Mouse (Mus musculus): ENCODE measurements around the gene Kcns1. TPM values are rescaled to one million over a fixed set of nuclear protein-coding genes. Genes with fewer than 3 reads are reported as not detected.
"Not testable (repeated sequence)": the region's sequence is repeated elsewhere in the genome, so short reads cannot be mapped to it uniquely, and the experiment has no call there.

Gene Kcns1
- total RNA-seq (2015) (not detected in 2 replicates), total RNA-seq (2017) (not detected in 2 replicates)

- ATAC-seq (ENCODE audit: poor library complexity, severe bottlenecking): no peak
Observed at GRCm38 (mm10) chr2:164170902-164171301, at the start of gene Kcns1. Kcns1 (minus strand) TSS chr2:164171113.

- ATAC-seq (ENCODE audit: poor library complexity, severe bottlenecking): no peak
Observed at GRCm38 (mm10) chr2:164219295-164219694, 48.4 kb upstream of the Kcns1 start.

- no peak for ATAC-seq (ENCODE audit: poor library complexity, severe bottlenecking)
Observed at GRCm38 (mm10) chr2:164212711-164213110, 41.8 kb upstream of the Kcns1 start.

GRCm38 (mm10) chr2:164210892-164211291, 40.0 kb upstream of the Kcns1 start:
- ATAC-seq (ENCODE audit: poor library complexity, severe bottlenecking): no peak

- no peak for ATAC-seq (ENCODE audit: poor library complexity, severe bottlenecking)
Observed at GRCm38 (mm10) chr2:164206676-164207075, 35.8 kb upstream of the Kcns1 start.

GRCm38 (mm10) chr2:164206011-164206410, 35.1 kb upstream of the Kcns1 start:
- ATAC-seq (ENCODE audit: poor library complexity, severe bottlenecking): not testable (repeated sequence)

- no peak for ATAC-seq (ENCODE audit: poor library complexity, severe bottlenecking)
Observed at GRCm38 (mm10) chr2:164199626-164200327, 28.9 kb upstream of the Kcns1 start, which contains the start of gene Wfdc15a. Wfdc15a (minus strand) TSS chr2:164200130.

GRCm38 (mm10) chr2:164196700-164196990, 25.7 kb upstream of the Kcns1 start:
- no peak for ATAC-seq (ENCODE audit: poor library complexity, severe bottlenecking)

- ATAC-seq (ENCODE audit: poor library complexity, severe bottlenecking): no peak
Observed at GRCm38 (mm10) chr2:164195971-164196699, 25.2 kb upstream of the Kcns1 start.

GRCm38 (mm10) chr2:164194959-164195630, 24.2 kb upstream of the Kcns1 start:
- no peak for ATAC-seq (ENCODE audit: poor library complexity, severe bottlenecking)

- no peak for ATAC-seq (ENCODE audit: poor library complexity, severe bottlenecking)
Observed at GRCm38 (mm10) chr2:164192279-164192678, 21.4 kb upstream of the Kcns1 start.

- no peak for ATAC-seq (ENCODE audit: poor library complexity, severe bottlenecking)
Observed at GRCm38 (mm10) chr2:164190576-164190975, 19.7 kb upstream of the Kcns1 start, which contains the start of gene Wfdc12. Wfdc12 (minus strand) TSS chr2:164190608.

- ATAC-seq (ENCODE audit: poor library complexity, severe bottlenecking): peak; percentile 82
Observed at GRCm38 (mm10) chr2:164188722-164189121, 17.8 kb upstream of the Kcns1 start.

- ATAC-seq (ENCODE audit: poor library complexity, severe bottlenecking): peak; percentile 40; the same call in 1 of the 2 replicates
Observed at GRCm38 (mm10) chr2:164184145-164184719, 13.3 kb upstream of the Kcns1 start.

GRCm38 (mm10) chr2:164183340-164183739, 12.4 kb upstream of the Kcns1 start:
- ATAC-seq (ENCODE audit: poor library complexity, severe bottlenecking): no peak

GRCm38 (mm10) chr2:164182692-164183255, 11.9 kb upstream of the Kcns1 start, which contains the start of gene Wfdc5:
Wfdc5 (minus strand) TSS chr2:164182742.
- no peak for ATAC-seq (ENCODE audit: poor library complexity, severe bottlenecking)

- no peak for ATAC-seq (ENCODE audit: poor library complexity, severe bottlenecking)
Observed at GRCm38 (mm10) chr2:164180770-164181169, 9.9 kb upstream of the Kcns1 start.

GRCm38 (mm10) chr2:164180124-164180523, 9.2 kb upstream of the Kcns1 start:
- ATAC-seq (ENCODE audit: poor library complexity, severe bottlenecking): no peak

- no peak for ATAC-seq (ENCODE audit: poor library complexity, severe bottlenecking)
Observed at GRCm38 (mm10) chr2:164177831-164178230, 6.9 kb upstream of the Kcns1 start.

- ATAC-seq (ENCODE audit: poor library complexity, severe bottlenecking): no peak
Observed at GRCm38 (mm10) chr2:164175850-164176249, 4.9 kb upstream of the Kcns1 start.

Data from megakaryocyte, adult 5-6 weeks (primary cell).